Mouse (Mus musculus): ENCODE measurements around the gene Snd1.

Snd1 gene

GRCm38 (mm10) chr6:28761728-28762127, 286.8 kb downstream of the Snd1 start:
- DNase-seq = no peak

GRCm38 (mm10) chr6:28762132-28762775, 287.3 kb downstream of the Snd1 start:
- no peak for DNase-seq

DNA sequence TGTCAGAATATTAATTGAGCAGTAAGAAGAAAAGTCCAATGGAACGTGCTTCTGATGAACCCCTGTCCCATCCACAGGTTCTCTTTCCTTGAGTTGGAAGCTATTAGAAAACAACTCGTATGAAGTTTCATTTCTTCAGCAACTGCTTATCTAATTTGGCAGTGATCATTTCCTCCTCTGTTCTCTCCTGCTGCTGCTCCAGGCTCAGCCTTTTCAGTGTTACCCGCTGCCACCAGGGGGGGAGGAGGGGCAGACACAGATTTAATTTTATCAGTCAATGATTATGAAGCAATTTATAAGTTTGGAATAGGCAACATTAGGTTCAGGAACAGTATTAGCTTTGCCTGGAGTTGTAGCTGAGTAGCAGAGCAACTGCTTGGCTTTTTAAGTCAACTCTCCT, 291.7 kb downstream of the Snd1 start:
- DNase-seq = no peak

DNA sequence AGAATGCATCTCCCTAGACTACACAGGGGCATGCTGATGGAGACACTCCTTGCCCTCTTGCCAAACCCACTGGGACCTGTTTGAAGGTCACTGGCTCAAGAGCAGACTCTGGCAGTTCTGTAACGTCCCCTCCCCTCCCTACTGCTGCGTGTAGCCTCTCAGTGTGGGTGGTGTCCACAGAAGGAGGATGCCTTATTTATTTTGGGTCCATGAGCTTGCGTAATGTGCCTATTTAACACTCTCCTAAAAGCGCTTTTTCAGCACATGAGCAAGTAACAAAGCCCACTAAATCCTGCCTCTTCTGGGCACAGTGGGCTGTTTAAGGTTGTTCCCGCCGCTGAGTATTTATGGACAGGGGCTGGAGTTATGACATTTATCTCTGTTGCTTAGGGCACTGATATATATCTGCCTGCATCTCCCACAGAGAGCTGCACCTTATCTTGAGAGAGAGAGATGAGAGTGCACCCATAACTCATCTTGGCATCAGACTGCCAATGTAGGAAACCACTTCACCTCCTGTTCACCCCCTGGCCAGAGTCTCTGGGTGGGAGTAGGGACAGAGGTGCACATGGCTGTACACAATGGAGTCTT, 293.0 kb downstream of the Snd1 start:
- no peak for DNase-seq

GRCm38 (mm10) chr6:28771331-28771730, 296.4 kb downstream of the Snd1 start:
- DNase-seq = no peak

DNA sequence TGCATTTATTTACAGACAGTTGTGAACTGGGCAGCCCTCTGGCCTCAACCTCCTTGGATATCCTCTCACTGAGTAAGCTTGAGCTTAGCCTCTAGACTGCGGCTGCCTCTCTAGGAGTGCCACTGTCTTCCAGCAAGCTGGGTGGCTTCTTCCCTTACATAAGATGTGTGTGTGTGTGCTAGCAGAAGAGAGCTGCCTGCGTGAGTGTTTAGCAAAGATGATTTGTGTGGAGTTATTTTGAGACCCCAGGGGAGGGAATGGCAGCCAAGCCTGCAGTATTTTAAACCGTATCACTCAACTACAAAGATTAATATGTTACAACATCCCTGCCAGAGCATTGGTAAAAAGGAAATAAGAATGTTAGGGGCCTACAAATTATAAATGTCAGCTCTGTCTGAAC, 306.8 kb downstream of the Snd1 start:
- no peak for DNase-seq

DNA sequence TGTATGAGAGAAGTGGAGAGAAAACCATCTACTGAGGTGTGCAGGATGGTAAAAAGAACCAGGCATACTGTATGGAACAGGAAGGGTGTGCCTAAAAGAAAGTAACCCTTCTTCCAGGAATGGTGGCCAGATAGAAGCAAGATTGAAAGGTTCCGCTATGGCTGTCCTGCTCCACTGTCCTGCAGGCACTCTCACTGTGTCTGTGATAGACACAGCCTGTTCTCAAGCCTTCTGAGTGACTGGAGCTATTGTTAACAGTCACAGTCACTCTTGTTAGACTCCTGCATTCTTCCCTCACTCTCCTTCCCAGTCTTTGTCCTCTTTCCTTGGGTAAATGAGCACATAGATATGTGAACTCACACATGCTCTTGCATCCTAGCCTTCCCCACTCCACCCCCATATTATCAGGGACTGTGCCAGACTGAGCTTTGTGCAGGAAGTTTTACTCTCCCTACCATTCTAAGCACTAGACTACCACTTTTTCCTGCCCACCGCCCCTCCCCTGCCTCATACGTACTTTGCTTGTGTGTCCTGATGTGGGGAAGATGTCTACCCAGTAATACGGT, 308.2 kb downstream of the Snd1 start:
- no peak for DNase-seq

GRCm38 (mm10) chr6:28783953-28784352, 309.0 kb downstream of the Snd1 start:
- no peak for DNase-seq

- no peak for DNase-seq
These were observed 310.8 kb downstream of the Snd1 start for GRCm38 (mm10) chr6:28785770-28786169.

DNA sequence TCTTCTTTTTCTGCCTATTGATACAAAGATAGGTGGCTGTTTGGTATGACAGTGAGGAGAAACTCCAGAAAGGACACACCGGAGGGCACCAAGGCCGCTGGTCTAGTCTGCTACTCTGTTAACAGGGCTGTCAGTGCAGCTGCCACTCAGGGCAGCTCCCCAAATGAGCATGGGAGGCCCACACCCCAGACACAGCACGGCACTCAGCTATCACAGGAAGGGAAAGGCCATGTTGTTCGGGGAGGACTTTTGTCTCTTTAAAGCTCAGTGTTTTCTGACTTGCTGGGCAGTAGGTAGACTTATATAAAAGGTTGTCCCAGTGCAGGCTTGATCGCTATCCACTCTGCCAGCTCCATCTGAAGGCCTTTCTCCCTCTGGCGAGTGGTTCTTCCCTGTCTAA, 312.2 kb downstream of the Snd1 start:
- no peak for DNase-seq

GRCm38 (mm10) chr6:28789685-28790084, 314.7 kb downstream of the Snd1 start:
- DNase-seq = no peak

GRCm38 (mm10) chr6:28791183-28791582, 316.2 kb downstream of the Snd1 start:
- DNase-seq = no peak

DNA sequence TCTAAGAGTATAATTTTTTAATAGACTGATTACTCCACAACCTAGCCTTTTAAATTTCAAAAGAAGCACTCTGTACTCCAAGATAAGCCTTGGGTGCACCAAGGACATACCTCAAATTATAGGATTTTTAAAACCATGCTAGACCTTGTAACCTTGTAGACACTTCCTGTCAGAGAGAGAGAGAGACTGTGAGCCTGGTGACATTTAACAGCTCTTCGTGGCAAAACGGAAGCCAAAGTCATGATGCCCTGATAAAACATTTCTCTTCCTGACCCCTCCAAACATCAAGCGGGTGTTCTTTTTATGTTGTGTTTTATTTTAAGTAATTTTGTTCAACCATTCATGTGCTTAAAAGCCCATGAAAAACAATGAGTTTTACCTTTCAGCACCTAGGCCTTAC, 316.9 kb downstream of the Snd1 start:
- DNase-seq = no peak

DNA sequence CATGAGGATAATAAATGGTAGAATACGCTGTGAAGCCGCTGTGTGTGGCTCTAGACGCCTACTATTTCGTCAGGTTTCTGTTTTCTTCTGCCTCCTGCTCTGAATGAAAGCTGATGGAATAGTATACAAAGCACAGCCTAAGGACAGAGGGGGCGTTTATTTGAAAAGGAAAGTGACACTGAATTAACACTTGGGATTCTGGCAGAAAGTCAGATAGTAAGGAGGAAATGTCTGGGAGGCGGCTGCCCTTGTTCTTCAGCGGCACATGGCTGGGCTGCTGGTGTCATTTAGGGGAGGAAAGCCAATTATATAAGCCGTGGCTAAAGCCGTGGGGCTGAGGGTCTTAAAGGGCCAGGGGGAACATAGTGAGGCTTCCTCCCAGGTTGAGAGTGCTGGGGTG, 320.4 kb downstream of the Snd1 start:
- DNase-seq = no peak

DNA sequence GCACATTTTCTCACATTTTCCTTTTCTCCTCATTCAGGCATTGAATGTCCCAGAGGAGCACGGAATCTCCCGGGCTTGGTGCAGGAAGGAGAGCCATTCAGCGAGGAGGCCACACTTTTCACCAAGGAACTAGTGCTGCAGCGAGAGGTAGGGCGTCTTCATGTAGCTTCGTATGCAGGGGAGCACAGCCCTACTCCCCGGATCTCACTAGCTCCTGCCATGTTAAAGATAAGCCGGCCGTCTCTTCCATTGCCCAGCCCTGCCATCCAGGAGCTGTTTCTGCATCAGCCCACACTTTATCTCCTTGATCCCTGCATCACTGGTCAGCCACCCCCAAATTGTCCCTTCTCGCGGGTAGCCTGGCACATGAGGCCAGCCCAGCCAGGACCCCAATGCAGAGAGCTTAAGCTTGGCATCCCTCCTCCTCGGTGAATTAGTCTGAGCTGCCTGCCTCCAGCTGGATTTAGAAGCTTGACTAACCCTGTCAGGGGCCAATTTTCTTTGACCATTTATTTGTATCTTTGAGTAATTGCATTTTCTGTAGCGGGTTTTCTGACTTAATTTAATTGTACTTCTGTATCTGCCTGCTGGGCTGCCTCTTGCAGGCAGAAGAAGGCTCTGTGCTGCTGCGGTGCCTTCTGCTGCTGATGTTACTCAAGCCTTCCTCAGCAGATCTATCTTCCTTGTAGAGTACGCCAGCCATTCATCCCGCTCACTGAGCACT, 321.0 kb downstream of the Snd1 start:
- DNase-seq = no peak

DNA sequence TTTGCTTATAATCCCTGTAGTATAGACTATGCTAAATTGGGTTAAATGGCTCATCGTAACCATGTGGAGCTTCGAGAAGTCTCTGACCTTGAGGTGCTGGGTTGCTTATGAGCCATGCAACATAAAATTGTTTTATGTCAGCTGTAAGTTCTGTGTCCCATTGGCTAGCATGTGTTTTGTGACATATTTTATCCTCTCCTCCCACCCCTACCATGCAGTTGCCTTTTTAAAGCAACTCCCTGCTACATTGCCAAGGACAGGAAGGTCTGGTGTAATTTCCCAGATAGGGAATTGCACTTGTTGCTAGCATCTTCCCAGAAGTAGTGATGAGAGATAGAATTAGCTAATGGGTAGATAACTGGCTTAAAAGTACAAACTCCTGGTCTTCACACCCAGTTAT, 324.9 kb downstream of the Snd1 start:
- DNase-seq = no peak

DNA sequence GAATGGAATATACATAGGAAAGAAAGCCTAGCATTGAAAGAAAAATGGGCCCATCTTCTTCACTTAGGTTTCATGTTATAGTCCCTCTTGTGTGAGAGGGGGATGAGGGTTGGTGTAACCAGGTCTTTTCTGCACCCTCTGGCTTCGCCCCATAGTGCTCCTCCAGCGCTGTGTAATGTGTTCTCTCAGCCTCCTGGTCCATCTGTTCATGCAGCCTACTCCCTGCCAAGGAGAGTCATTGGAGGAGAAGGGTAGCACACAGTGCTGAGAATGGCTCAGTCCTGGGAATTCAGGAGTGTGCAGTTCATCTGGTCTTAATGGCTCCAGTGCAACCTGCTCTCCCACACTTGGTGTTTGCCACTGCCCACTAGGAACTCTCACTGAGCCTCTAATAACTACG, 326.0 kb downstream of the Snd1 start:
- DNase-seq = no peak

DNA sequence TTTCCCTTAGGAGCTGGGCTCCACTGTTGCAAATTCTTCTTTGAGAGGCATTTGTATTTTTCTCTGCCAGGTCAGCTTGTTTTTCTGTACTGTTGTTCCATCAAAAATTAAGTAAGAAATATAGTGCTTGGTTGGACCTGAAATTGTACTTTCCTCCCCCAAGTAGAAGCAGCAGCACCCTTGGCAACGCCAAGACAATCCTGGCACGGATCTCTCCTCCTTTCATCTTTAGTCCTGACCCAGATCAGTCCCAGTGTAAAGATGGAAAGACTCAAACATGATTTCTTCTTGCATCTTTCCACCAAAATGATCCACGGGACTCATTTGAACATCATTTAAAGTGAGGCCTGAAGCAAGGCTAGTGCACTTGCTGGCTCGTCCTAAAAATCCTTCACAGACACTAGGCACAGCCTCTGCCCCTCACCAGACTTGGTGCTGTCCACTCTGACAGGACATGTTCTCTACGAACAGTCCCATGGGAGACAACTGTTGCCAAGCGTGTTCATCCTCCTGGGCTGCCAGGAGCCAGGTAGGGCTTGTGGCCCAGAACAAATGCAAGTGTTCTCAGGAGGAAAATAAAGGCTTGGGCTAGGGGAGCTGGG, 328.8 kb downstream of the Snd1 start:
- DNase-seq = no peak

- no peak for DNase-seq
These were observed 329.8 kb downstream of the Snd1 start for GRCm38 (mm10) chr6:28804751-28805150.

DNA sequence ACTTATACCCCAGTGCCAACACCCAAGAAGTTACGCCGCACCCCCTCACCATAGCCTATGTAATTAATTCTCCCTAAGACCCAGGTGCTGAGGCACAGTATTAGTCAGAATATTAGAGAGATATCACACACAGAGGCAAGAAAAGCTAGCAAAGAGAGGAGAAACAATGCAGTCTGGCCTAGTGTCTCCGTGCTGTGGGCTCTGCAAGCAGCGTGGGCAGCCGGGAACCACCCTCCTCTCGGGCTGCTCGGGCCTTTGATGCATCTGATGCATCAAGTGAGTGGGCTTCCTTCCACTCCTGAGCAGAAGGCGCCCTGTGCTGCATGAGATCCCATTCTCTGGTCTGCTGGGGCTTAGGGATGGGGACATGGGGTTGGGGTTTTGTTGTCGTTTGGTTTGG, 338.1 kb downstream of the Snd1 start:
- DNase-seq = no peak

GRCm38 (mm10) chr6:28814895-28815294, 340.0 kb downstream of the Snd1 start:
- no peak for DNase-seq

DNA sequence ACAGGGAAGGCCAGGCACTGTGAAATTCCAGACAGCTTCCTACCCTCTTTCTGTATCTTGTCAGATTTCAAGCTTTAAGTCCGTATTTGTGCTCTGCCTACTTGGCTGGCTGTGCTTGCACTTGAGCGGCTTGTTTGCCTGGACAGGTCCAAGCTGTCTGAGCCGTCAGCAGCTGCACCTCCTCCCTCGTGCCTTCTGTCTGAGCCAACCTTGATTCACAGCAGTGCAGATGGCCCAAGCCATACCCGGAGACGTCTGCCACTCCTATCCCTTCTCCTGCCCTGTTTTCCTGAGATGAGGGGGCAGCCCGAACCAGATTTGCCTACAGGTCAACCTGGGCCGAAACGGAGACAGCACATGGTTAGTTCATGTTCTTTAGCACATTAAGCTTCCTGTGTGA, 342.1 kb downstream of the Snd1 start:
- peak; percentile 26 for DNase-seq

DNA sequence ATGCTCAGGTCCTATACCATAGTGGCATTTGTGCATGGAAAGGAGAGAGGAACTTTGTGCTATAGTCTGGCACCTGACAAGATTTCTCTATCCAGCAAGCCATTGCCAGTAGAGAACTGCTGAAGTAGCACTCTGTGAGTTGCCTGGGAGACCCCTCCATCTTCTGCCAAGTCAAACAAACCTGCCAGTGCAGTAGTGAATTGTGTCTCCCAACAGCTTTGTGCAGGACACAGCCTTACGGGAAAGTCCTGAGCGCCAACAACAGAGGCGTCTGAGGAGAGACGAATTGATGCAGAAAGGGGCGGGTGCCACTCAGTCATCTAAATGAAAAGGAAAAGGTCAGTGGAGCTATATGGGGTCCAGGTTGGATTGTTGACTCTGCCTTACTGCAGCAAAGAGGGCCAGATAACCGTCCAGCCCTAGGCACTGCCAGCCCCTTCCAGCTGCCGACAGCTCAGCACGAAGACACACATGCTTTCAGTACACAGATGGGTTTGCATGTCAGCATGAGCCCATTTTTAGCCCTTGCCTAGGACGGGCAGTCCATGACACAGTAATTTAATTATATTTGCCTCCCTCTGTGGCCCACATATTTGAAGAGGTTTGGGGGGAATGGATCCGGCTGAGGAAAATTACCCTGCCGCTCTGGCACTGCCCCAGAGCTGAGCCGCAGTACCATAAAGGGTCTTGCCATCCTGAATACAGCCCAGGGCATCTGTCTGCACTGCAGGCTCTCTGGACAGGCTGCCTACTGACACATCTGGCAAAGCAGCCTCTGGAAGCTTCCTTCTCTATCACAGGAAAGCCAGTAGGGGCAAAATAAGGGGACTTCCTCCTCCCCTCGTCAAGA, 344.8 kb downstream of the Snd1 start:
- no peak for DNase-seq
